ENCODE assay signal across 23 mouse cellular contexts in the genomic region with DNA sequence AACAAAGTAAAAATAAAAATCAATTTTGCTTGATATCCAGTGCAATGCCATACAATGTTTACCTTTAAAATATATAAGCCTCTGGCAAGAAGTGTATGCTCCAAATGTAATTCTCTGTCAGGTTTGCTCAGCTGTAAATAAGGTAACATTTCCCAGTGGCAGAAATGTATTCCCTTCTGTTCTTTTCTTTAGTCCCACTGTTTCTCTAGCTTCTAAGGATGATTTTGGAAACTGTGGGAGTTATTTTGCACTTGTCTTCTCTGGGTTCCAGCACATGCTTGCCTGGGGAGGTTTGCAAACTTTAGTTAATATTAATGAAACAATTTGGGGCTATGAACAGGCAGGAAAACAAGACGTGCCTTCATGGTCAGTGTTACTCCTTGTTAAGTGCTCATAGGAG.
A peak's percentile ranks its signal among the peaks of the same experiment; 100 is the strongest.
DNase-seq lines count a peak whose midpoint lies in the region; ATAC-seq lines count a peak whose summit lies in the region.
"Had no signal": no experiment of that assay in that cellular context is flagged by ENCODE, and none has a peak within 500 bp of the region (broad histone marks: within the 10 kb centered on the region; RNA-seq: fewer than 3 reads in every experiment).

No protein-coding gene starts in this region.

- H3K27ac ChIP-seq in midbrain, embryonic 14.5 days (replicated peaks; ENCODE audit: low read depth, low read length): no peak overlapping the region
- H3K27ac ChIP-seq in midbrain, embryonic 16.5 days (ENCODE audit: low read length): no peak overlapping the region
- H3K27ac ChIP-seq in forebrain, embryonic 12.5 days: no peak overlapping the region

- no peaks in the 10 kb centered on the region for H3K27me3 ChIP-seq in midbrain, embryonic 14.5 days (ENCODE audit: control insufficient read depth, insufficient read depth, low read length)
- no peaks in the 10 kb centered on the region for H3K27me3 ChIP-seq in midbrain, embryonic 16.5 days (ENCODE audit: control insufficient read depth, insufficient read depth, low read depth, low read length)
- H3K27me3 ChIP-seq in forebrain, embryonic 12.5 days: no peaks in the 10 kb centered on the region
- H3K27me3 ChIP-seq: CH12.LX, Patski had no signal

- DNase-seq in frontal cortex, postnatal 10 days (ENCODE audit: low spot score in 2 of 2): no peak
- DNase-seq in midbrain, embryonic 14.5 days: peak; percentile 1
- DNase-seq in brain, adult 2 months (ENCODE audit: low read depth, low spot score): peak; percentile 16
- peak; percentile 15 for DNase-seq in telencephalon, adult 2 months (ENCODE audit: low read depth, low spot score)
- no peak for DNase-seq in left cerebral cortex, adult 8-10 months (ENCODE audit: low spot score in 2 of 2)
- DNase-seq: adrenal gland, adult 2 months; adrenal gland, adult 8-10 months; adrenal gland, postnatal 10 days; adrenal gland, postnatal 14 days; adrenal gland, postnatal 25 days; adrenal gland, postnatal 36 days; B cell, adult 2 months; cerebellum, adult 11 months; cerebellum, adult 11-12 months; cerebellum, adult 18-20 months had no signal

- H3K9ac ChIP-seq in midbrain, embryonic 14.5 days (replicated peaks; ENCODE audit: low read length): no peak overlapping the region
- no peak overlapping the region for H3K9ac ChIP-seq in midbrain, embryonic 16.5 days (ENCODE audit: low read depth, low read length)
- no peak overlapping the region for H3K9ac ChIP-seq in forebrain, embryonic 12.5 days

- H3K4me1 ChIP-seq in midbrain, embryonic 14.5 days (ENCODE audit: control insufficient read depth, insufficient read depth, low read length): no peaks in the 10 kb centered on the region
- H3K4me1 ChIP-seq in midbrain, embryonic 16.5 days (ENCODE audit: control insufficient read depth, insufficient read depth, low read length): no peaks in the 10 kb centered on the region
- no peaks in the 10 kb centered on the region for H3K4me1 ChIP-seq in forebrain, embryonic 12.5 days

- no peaks in the 10 kb centered on the region for H3K36me3 ChIP-seq in midbrain, embryonic 14.5 days (ENCODE audit: control insufficient read depth, insufficient read depth, low read length)
- H3K36me3 ChIP-seq in midbrain, embryonic 16.5 days (ENCODE audit: control insufficient read depth, insufficient read depth, low read length): no peaks in the 10 kb centered on the region
- H3K36me3 ChIP-seq in forebrain, embryonic 12.5 days (replicated peaks): no peaks in the 10 kb centered on the region
- H3K36me3 ChIP-seq: G1E had no signal

- ATAC-seq in frontal cortex, adult (ENCODE audit: low TSS enrichment): peak; percentile 92
- ATAC-seq in midbrain, embryonic 14.5 days (ENCODE audit: low FRiP score, low TSS enrichment): no peak
- ATAC-seq in midbrain, embryonic 16.5 days: no peak
- no peak for ATAC-seq in forebrain, embryonic 12.5 days (ENCODE audit: low FRiP score)
- ATAC-seq: activated CD4-positive, CD25-positive, alpha-beta regulatory T cell, adult 4 months; CD4-positive, CD25-positive, alpha-beta regulatory T cell, adult 4 months; Patski had no signal

- WGBS in midbrain, embryonic 14.5 days: 63% methylated on average over 1 of the region's 1 CpGs
- WGBS in midbrain, embryonic 16.5 days: 65% methylated on average over 1 of the region's 1 CpGs
- 71% methylated on average over 1 of the region's 1 CpGs for WGBS in forebrain, embryonic 12.5 days

- no peaks in the 10 kb centered on the region for H3K9me3 ChIP-seq in midbrain, embryonic 14.5 days (ENCODE audit: control insufficient read depth, low read length)
- no peaks in the 10 kb centered on the region for H3K9me3 ChIP-seq in midbrain, embryonic 16.5 days (replicated peaks; ENCODE audit: control insufficient read depth, low read length, poor library complexity, severe bottlenecking)
- H3K9me3 ChIP-seq in forebrain, embryonic 12.5 days: no peaks in the 10 kb centered on the region

- H3K4me3 ChIP-seq in midbrain, embryonic 14.5 days (replicated peaks; ENCODE audit: low read depth, low read length): no peak overlapping the region
- H3K4me3 ChIP-seq in midbrain, embryonic 16.5 days (ENCODE audit: low read depth, low read length): no peak overlapping the region
- no peak overlapping the region for H3K4me3 ChIP-seq in forebrain, embryonic 12.5 days (replicated peaks)

- no peak overlapping the region for H3K4me2 ChIP-seq in midbrain, embryonic 14.5 days (ENCODE audit: low read length)
- H3K4me2 ChIP-seq in midbrain, embryonic 16.5 days (ENCODE audit: low read length): no peak overlapping the region
- H3K4me2 ChIP-seq in forebrain, embryonic 12.5 days: no peak overlapping the region

Comparison
In these comparisons a context has a peak if more than half of its experiments do, and no peak if none do; other contexts are left out.
1. DNase-seq: peak in midbrain, embryonic 14.5 days (single experiment), brain, adult 2 months (single experiment) and telencephalon, adult 2 months (single experiment); none in frontal cortex, postnatal 10 days (0 of 2) and left cerebral cortex, adult 8-10 months (0 of 2).